Mouse (Mus musculus) liver, embryonic 13.5 days (tissue): ENCODE data around the gene Prr15. TPM values are rescaled to one million over a fixed set of nuclear protein-coding genes. Genes with fewer than 3 reads are reported as not detected.

ENCODE experiments used
- ATAC-seq: fragments of 200-750 bp; cut with Nextera tagmentation; 2 replicates; pipeline ENCODE4 v1.8.0; 2017; ENCODE audit warnings: low read depth, mild to moderate bottlenecking, moderate number of reproducible peaks, moderate library complexity
- DNase-seq: peaks from one replicate; pipeline ENCODE4 v3.0.0; 2022
- H3K27ac ChIP-seq: fragments of 300-500 bp; sonication (generic); 2 replicates; pipeline ENCODE4 v1.5.1; 2015; ENCODE audit warnings: moderate library complexity, mild to moderate bottlenecking, inconsistent platforms
- H3K27me3 ChIP-seq: fragments of 300-500 bp; sonication (generic); 2 replicates; pipeline ENCODE4 v1.6.1; 2015; ENCODE audit warnings: mild to moderate bottlenecking, inconsistent platforms
- H3K36me3 ChIP-seq: fragments of 300-500 bp; sonication (generic); 2 replicates; pipeline ENCODE4 v1.6.1; 2015; ENCODE audit warnings: mild to moderate bottlenecking, inconsistent platforms
- H3K4me1 ChIP-seq: fragments of 300-500 bp; sonication (generic); replicated peaks from 2 replicates; pipeline ENCODE4 v1.6.1; 2015; ENCODE audit warnings: inconsistent platforms
- H3K4me2 ChIP-seq: fragments of 300-500 bp; sonication (generic); 2 replicates; pipeline ENCODE4 v1.6.1; 2015; ENCODE audit warnings: inconsistent platforms, mild to moderate bottlenecking, moderate library complexity
- H3K4me3 ChIP-seq: fragments of 300-500 bp; sonication (generic); replicated peaks from 2 replicates; pipeline ENCODE4 v1.5.1; 2015; ENCODE audit warnings: mild to moderate bottlenecking, inconsistent platforms
- H3K9ac ChIP-seq: fragments of 300-500 bp; sonication (generic); 2 replicates; pipeline ENCODE4 v1.6.1; 2015; ENCODE audit warnings: mild to moderate bottlenecking, inconsistent platforms
- H3K9me3 ChIP-seq: fragments of 300-500 bp; sonication (generic); replicated peaks from 2 replicates; pipeline ENCODE4 v1.6.1; 2016; ENCODE audit warnings: inconsistent platforms
- WGBS: fragments of 180-500 bp; shearing (Covaris S2); methylation state at CpG from one replicate; pipeline ENCODE4 v1.1.7; 2015; ENCODE audit not compliant: insufficient replicate concordance; 5-methylcytosine and 5-hydroxymethylcytosine counted together
- polyA plus RNA-seq: library from polyadenylated mRNA; unstranded; fragments of >200 nt; fragmentation: Nextera tagmentation; extraction: Ambion mirVana; gene quantifications from 2 replicates; pipeline ENCODE4 v1.2.1, GENCODE M21; 2015

Prr15 gene
- polyA plus RNA-seq, 1 experiment from 2014 or later, result 0.67 TPM

DNA sequence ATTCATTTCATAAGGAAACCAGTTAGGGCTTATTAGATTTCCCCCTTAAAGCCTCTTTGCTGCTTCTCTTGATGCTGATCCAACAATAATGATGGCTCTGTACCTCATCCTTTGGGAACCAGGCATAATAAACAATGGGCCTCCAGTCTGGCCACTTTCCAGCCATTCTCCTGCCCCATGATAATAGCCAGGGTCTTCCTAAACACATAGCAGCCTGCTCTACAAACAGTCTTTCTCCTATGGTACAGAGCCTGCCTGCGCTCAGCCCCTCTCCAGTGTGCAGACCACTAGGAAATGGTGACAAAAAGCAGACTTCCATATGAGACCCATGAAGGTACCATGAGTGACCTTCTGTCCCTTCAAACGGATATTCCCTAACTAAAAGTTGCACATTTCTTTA lies 26.2 kb upstream of the Prr15 start:
- DNase-seq, result no peak
- Histone ChIP-seq H3K4me1 (no peaks in the 10 kb centered on the region), H3K27ac (no peak overlapping the region)

GRCm38 (mm10) chr6:54305777-54306176 lies 19.9 kb upstream of the Prr15 start:
- Histone ChIP-seq H3K27ac (no peak overlapping the region), H3K36me3 (no peaks in the 10 kb centered on the region), H3K9ac (no peak overlapping the region), H3K27me3 (no peaks in the 10 kb centered on the region), H3K4me2 (no peak overlapping the region), H3K4me3 (no peak overlapping the region), H3K4me1 (no peaks in the 10 kb centered on the region), H3K9me3 (no peaks in the 10 kb centered on the region)
- no peak for DNase-seq
- 42% methylated on average over 1 of the region's 1 CpGs for WGBS
- no peak for ATAC-seq

More for the DNA sequence above, 26.2 kb upstream of the Prr15 start:
- Histone ChIP-seq H3K27me3 (no peaks in the 10 kb centered on the region), H3K4me2 (no peak overlapping the region), H3K4me3 (no peak overlapping the region), H3K36me3 (no peaks in the 10 kb centered on the region), H3K9ac (no peak overlapping the region), H3K9me3 (no peaks in the 10 kb centered on the region)
- 62% methylated on average over 2 of the region's 2 CpGs for WGBS
- no peak for ATAC-seq

DNA sequence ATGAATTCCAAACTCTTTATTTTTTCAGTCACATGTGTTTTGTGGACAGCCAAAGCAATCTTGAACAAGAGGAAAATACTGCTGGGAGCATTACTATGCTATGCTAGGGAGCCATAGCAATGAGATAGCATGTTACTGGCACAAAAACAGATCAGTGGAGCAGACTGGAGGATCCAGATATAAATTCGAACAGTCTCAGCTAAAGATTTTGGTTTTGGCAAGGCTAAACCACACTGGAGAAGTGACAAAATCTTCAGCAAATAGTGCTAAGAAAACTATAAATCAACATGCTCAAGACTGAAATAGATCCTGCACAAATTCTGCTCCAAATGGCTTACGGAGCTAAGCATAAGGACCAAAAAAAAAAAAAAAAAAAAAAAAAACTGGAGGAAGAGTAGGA lies 12.6 kb upstream of the Prr15 start:
- no peak overlapping the region for H3K9ac ChIP-seq
- no peak overlapping the region for H3K27ac ChIP-seq
- no peak for ATAC-seq
- no peaks in the 10 kb centered on the region for H3K4me1 ChIP-seq
- H3K4me2 ChIP-seq, result no peak overlapping the region
- H3K27me3 ChIP-seq, result no peaks in the 10 kb centered on the region
- no peak for DNase-seq
- no peaks in the 10 kb centered on the region for H3K9me3 ChIP-seq
- 63% methylated on average over 2 of the region's 2 CpGs for WGBS
- H3K4me3 ChIP-seq, result no peak overlapping the region
- H3K36me3 ChIP-seq, result no peaks in the 10 kb centered on the region

DNA sequence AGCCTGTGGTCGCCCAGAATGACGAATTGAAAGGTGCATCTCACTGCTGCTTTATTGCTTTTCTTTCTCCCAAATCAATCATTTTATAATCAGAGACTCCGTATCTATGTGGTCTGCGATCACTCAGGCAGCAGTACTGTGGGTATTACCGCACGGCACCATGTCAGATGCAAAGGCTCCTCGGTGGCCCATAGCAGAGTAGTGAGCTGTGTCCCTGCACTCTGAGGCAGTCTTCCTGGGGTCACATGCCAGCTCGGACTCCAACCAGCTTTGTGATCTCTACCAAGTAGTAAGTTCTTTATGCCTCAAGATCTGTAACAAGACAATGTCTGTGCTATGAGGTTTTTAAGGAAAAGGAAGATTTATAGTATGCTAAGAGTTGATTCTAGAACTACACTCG lies 7.0 kb upstream of the Prr15 start:
- H3K36me3 ChIP-seq, result no peaks in the 10 kb centered on the region
- DNase-seq (no peak), ATAC-seq (no peak)
- no peak overlapping the region for H3K4me3 ChIP-seq
- WGBS, result 75% methylated on average over 9 of the region's 9 CpGs
- 0 out of 2 replicates have a peak, but pooled peaks cover 4% of the 10 kb centered on the region for H3K27me3 ChIP-seq
- H3K4me1 ChIP-seq, result no peaks in the 10 kb centered on the region
- H3K9ac ChIP-seq, result no peak overlapping the region
- H3K27ac ChIP-seq, result no peak overlapping the region
- H3K9me3 ChIP-seq, result no peaks in the 10 kb centered on the region
- no peak overlapping the region for H3K4me2 ChIP-seq

DNA sequence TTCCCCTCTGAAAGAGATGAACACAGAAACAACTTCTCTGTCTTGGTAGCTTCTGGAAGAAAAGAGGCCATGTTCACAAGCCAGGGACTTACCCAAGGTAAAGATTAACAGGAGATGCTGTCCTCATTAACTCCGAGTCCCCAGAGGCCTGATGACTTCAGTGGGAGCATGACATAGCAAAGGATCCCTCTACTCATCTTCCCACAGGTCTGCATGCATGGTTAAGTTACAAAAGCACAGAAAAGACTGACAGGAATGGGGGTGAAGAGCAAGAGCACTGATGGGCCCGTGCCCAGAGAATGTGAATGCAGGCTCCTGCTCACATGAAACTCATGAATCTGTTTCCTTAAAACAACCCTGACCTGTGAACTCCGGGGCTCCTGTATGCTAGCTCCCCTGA lies 6.4 kb upstream of the Prr15 start:
- 67% methylated on average over 3 of the region's 3 CpGs for WGBS

DNA sequence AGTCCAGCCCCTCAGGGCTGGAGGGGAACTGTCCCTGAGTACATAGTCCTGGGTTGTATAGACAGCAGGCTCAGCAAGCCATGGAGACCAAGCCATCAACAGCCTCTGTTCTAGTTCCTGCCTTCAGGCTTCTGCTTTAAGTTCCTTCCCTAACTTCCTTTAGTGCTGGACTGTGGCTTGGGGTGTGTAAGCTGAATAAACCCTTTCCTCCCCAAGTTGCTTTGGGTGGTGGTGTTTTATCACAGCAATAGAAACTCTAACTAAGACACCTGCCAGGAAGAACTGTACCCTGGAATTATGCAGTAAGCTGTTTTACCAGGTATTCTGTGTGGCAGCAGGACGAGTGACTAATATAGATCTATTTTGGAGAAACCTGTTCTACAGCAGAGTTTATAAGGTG lies 5.4 kb upstream of the Prr15 start:
- peaks cover 11% of the 10 kb centered on the region; the same call in 1 of the 2 replicates for H3K27me3 ChIP-seq
- H3K9ac ChIP-seq, result no peak overlapping the region
- 60% methylated on average over 1 of the region's 1 CpGs for WGBS
- ATAC-seq (no peak), DNase-seq (no peak)
- H3K36me3 ChIP-seq, result no peaks in the 10 kb centered on the region
- no peak overlapping the region for H3K4me3 ChIP-seq
- H3K27ac ChIP-seq, result no peak overlapping the region
- H3K4me1 ChIP-seq, result no peaks in the 10 kb centered on the region
- no peak overlapping the region for H3K4me2 ChIP-seq
- H3K9me3 ChIP-seq, result no peaks in the 10 kb centered on the region

More for the DNA sequence above, 6.4 kb upstream of the Prr15 start:
- H3K36me3 ChIP-seq, result no peaks in the 10 kb centered on the region
- no peak overlapping the region for H3K27ac ChIP-seq
- H3K9me3 ChIP-seq, result no peaks in the 10 kb centered on the region
- no peak for ATAC-seq
- no peaks in the 10 kb centered on the region for H3K4me1 ChIP-seq
- no peak for DNase-seq
- no peak overlapping the region for H3K4me3 ChIP-seq
- H3K9ac ChIP-seq, result no peak overlapping the region
- no peak overlapping the region for H3K4me2 ChIP-seq
- H3K27me3 ChIP-seq, result peaks cover 4% of the 10 kb centered on the region; the same call in 1 of the 2 replicates

DNA sequence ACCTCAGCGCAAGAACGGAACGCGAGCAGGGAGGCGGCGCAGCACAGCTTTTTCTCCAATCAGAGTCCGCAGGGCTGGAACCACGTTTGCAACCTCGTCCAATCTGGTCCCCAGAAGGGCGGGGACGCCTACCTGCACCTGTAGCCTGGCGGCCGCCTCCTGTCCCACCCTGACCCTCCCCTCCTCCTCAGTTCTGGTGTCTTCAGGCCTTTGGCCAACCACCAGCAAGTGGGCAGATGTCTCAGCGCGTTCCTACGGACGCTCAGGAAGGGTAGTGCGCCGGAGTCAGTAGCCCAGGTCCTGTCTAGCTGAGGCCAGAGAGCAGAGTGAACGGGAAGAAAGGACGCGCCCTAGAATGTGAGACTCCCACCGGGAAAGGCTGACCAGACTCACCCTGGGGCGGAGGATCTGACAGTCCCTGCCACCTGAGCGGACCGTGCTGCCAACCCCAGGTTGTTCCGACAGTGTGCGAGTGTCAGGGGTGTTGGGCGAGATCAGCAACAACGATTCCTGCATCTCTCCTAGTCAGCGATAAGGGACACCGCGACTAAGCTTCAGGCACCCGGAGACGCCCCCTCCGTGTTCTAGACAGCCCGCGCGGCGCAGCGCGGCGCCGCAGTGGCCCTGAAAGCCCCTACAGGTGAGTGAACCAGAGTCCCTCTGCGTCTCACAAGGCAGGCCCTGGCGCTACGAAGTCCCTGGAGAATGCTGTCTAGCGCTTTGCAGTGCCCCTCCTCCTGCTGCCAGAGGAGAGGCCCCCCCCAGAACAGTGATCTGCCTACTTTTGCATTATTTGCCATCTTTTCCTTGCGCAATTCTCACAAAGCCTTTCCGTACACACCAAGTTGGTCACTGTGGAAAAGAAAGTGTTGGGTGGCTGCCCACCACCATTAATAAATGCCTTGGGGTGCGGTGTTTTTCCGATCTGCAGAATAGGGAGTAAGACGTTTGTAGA lies 1.3 kb downstream of the Prr15 start:
- ATAC-seq, result peak; percentile 52; the same call in 1 of the 2 replicates
- no peak for DNase-seq
- Histone ChIP-seq H3K27me3 (peaks cover 44% of the 10 kb centered on the region), H3K4me2 (peak overlapping the region; percentile 71), H3K9me3 (no peaks in the 10 kb centered on the region), H3K27ac (no peak overlapping the region), H3K4me1 (no peaks in the 10 kb centered on the region), H3K4me3 (peak overlapping the region; percentile 53), H3K36me3 (no peaks in the 10 kb centered on the region), H3K9ac (no peak overlapping the region)
- WGBS, result 1% methylated on average over 53 of the region's 53 CpGs

DNA sequence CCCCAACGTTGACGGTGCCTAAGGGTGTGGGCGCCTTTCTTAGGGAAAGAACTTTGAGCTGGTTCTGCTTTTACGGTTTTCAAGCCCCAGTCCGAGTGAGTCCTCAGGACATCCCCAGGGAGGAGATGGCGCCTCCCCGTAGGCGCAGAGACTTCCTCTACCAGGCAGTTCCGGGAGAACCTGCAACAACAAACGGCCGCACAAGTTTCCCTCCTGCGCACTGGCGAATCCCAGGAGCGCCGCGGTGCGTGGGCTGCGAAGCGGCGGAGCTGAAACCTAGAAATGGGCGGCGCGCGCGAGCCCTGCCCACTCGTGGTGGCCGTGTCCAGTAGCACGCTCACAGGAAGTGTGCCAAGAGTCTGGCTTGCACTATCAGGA lies 2.0 kb downstream of the Prr15 start:
- Histone ChIP-seq H3K4me2 (peak overlapping the region; percentile 71), H3K9ac (no peak overlapping the region), H3K27me3 (peaks cover 44% of the 10 kb centered on the region), H3K36me3 (no peaks in the 10 kb centered on the region), H3K4me3 (peak overlapping the region; percentile 53), H3K27ac (no peak overlapping the region), H3K4me1 (no peaks in the 10 kb centered on the region), H3K9me3 (no peaks in the 10 kb centered on the region)
- ATAC-seq (no peak), DNase-seq (no peak)
- WGBS, result under 1% methylated on average over 28 of the region's 28 CpGs

DNA sequence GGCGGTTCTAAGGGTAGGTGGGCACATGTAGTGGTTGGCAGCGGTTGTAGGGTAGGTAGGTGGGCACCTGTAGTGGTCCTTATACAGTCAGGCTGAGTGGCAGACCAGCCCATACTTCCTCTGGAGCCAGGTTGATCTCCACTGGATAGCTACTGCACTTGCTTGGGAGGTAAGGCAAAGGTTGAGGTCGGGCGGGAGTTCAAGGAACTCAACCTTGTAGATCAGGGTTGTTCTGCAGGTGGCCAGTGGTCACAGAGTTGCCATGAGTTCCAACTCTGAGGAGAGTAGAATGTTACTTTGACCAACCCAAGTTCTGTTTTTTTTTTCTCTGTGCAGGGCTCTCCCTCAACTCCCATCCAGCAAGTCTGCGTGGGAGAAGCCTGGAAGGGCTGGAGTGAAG lies 3.1 kb downstream of the Prr15 start:
- peaks cover 40% of the 10 kb centered on the region for H3K27me3 ChIP-seq

DNA sequence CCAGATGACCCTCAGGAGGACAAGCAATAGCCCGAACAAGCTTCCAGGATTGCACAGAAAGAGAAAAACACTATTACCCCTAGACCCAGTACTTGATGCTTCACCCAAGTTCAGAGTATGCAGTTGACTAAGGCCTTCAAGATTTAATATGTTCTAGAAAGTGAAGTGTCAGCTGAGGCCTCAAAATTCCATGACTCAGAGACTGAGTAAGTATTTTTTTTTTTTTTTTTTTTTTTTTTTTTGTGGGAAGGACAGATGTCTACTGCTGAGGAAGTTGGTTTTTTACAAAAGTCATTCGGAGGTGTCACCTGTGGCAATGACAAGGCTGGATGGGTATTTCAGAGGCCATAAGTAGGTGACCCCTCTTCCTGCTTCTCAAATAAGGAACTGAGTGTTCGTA lies 4.0 kb downstream of the Prr15 start:
- Histone ChIP-seq H3K36me3 (no peaks in the 10 kb centered on the region), H3K4me3 (no peak overlapping the region), H3K27ac (no peak overlapping the region), H3K4me2 (no peak overlapping the region), H3K9ac (no peak overlapping the region), H3K9me3 (no peaks in the 10 kb centered on the region), H3K27me3 (peaks cover 39% of the 10 kb centered on the region), H3K4me1 (no peaks in the 10 kb centered on the region)
- DNase-seq, result no peak
- no peak for ATAC-seq
- WGBS, result 32% methylated on average over 3 of the region's 3 CpGs

More for the DNA sequence above, 3.1 kb downstream of the Prr15 start:
- ATAC-seq (no peak), DNase-seq (no peak)
- no peak overlapping the region for H3K4me2 ChIP-seq
- H3K27ac ChIP-seq, result no peak overlapping the region
- no peaks in the 10 kb centered on the region for H3K36me3 ChIP-seq
- no peaks in the 10 kb centered on the region for H3K9me3 ChIP-seq
- no peaks in the 10 kb centered on the region for H3K4me1 ChIP-seq
- no peak overlapping the region for H3K4me3 ChIP-seq
- H3K9ac ChIP-seq, result no peak overlapping the region
- 72% methylated on average over 5 of the region's 5 CpGs for WGBS

DNA sequence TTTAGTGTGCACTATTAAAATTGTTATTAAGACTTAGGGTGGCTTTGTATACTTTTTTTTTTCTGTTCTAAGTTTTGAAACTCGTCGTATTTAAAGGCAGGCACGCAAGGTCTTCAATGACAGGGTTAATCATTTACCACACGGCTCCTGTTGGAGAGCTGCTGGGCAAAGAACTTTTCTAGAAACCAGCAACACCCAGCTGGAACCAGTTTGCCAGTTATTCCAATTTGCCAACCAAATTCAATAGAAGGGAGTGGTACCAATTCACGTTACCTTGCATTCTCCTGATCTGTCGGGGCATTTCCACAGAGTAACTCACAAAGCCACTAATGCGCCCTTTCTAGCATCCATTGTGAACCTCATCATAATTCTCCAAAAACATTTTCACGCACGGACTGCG lies 4.5 kb downstream of the Prr15 start:
- no peak overlapping the region for H3K4me3 ChIP-seq
- H3K9me3 ChIP-seq, result no peaks in the 10 kb centered on the region
- no peaks in the 10 kb centered on the region for H3K4me1 ChIP-seq
- DNase-seq (no peak), ATAC-seq (no peak)
- no peak overlapping the region for H3K27ac ChIP-seq
- H3K36me3 ChIP-seq, result no peaks in the 10 kb centered on the region
- WGBS, result 69% methylated on average over 10 of the region's 10 CpGs
- peaks cover 33% of the 10 kb centered on the region for H3K27me3 ChIP-seq
- no peak overlapping the region for H3K4me2 ChIP-seq
- no peak overlapping the region for H3K9ac ChIP-seq

GRCm38 (mm10) chr6:54331765-54332164 lies 6.1 kb downstream of the Prr15 start:
- 68% methylated on average over 10 of the region's 10 CpGs for WGBS

More at GRCm38 (mm10) chr6:54331765-54332164, 6.1 kb downstream of the Prr15 start:
- Histone ChIP-seq H3K27me3 (peaks cover 19% of the 10 kb centered on the region), H3K27ac (no peak overlapping the region), H3K4me1 (no peaks in the 10 kb centered on the region), H3K9ac (no peak overlapping the region), H3K4me3 (no peak overlapping the region), H3K36me3 (no peaks in the 10 kb centered on the region), H3K9me3 (no peaks in the 10 kb centered on the region), H3K4me2 (no peak overlapping the region)
- ATAC-seq, result no peak
- DNase-seq, result no peak
